8 mouse cellular contexts compared by ENCODE assay signal in the genomic region with DNA sequence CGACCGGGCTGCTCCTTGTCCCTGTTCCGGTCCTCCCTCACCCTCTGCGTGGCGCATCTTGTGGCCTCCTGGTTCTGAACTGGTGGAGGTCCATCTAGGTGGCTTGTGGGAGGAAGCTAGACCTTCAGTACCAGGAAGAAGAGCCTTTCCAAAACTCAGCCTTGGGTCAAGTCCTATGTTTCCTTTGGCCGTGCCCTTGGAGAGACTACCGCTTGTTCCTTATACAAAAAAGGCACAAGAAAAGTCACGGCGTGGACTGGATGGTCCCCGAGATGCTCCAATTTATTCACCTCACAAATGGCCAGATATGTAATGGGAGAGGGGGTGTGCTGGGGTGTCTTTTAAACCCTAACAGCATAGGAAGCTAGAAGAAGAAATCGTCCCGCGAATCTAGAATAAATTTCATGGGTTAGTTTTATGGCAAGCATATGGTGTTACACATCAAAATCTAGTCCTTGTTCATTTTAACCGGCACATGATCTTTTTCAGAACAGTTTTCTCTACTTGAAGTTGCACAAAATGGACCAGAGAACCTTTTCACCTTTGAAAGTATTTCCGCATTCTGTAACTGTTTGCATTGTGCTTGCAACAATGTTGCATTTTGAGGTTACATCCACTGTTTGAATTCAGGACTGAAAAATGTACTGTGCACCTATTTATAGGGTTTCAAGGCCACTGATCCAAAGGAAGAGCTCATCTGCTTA. TPM values are rescaled to one million over a fixed set of nuclear protein-coding genes. Genes with fewer than 3 reads are reported as not detected.
DNase-seq lines count a peak whose midpoint lies in the region; ATAC-seq and TF ChIP-seq lines count a peak whose summit lies in the region.

A gene (minus strand): TSS at position 246 of the 704 bp plus-strand sequence.

- peak within 1 kb of the TSS; percentile 93 for H3K4me3 ChIP-seq in erythroblast, embryonic 14.5 days (replicated peaks)
- peak within 1 kb of the TSS; percentile 89 for H3K4me3 ChIP-seq in G1E (ENCODE audit: low read depth, low read length)
- H3K4me3 ChIP-seq in forebrain, embryonic 14.5 days (ENCODE audit: low read depth, low read length), result peak within 1 kb of the TSS; percentile 90
- peak within 1 kb of the TSS; percentile 95 for H3K4me3 ChIP-seq in hindbrain, embryonic 13.5 days
- peak within 1 kb of the TSS; percentile 92 for H3K4me3 ChIP-seq in liver, embryonic 16.5 days (ENCODE audit: low read depth, low read length)

- H3K4me1 ChIP-seq in erythroblast, embryonic 14.5 days (ENCODE audit: control insufficient read depth), result peaks cover 15% of the 10 kb centered on the region
- peaks cover 19% of the 10 kb centered on the region for H3K4me1 ChIP-seq in G1E (ENCODE audit: insufficient read depth, low read depth, low read length)
- H3K4me1 ChIP-seq in forebrain, embryonic 14.5 days (ENCODE audit: control insufficient read depth, insufficient read depth, low read length), result peaks cover 15% of the 10 kb centered on the region
- H3K4me1 ChIP-seq in hindbrain, embryonic 13.5 days (replicated peaks), result peaks cover 27% of the 10 kb centered on the region
- H3K4me1 ChIP-seq in liver, embryonic 16.5 days (ENCODE audit: control insufficient read depth, low read depth, low read length), result peaks cover 9% of the 10 kb centered on the region

- H3K27ac ChIP-seq in forebrain, embryonic 14.5 days (ENCODE audit: low read depth, low read length), result peak within 1 kb of the TSS; percentile 99
- H3K27ac ChIP-seq in hindbrain, embryonic 13.5 days, result peak within 1 kb of the TSS; percentile 100
- H3K27ac ChIP-seq in liver, embryonic 16.5 days (ENCODE audit: low read length), result peak within 1 kb of the TSS; percentile 95

- DNase-seq in G1E (ENCODE audit: low spot score), result no peak
- no peak for DNase-seq in forebrain, embryonic 14.5 days (ENCODE audit: low spot score)
- DNase-seq in right cerebral cortex, postnatal 36 days (ENCODE audit: low spot score in 2 of 2), result no peak
- no peak for DNase-seq in urinary bladder, postnatal 25 days (ENCODE audit: low spot score)

- H3K27me3 ChIP-seq in erythroblast, embryonic 14.5 days (ENCODE audit: control insufficient read depth), result no peaks in the 10 kb centered on the region
- no peaks in the 10 kb centered on the region for H3K27me3 ChIP-seq in G1E (ENCODE audit: insufficient read depth, low read length)
- H3K27me3 ChIP-seq in forebrain, embryonic 14.5 days (replicated peaks; ENCODE audit: control insufficient read depth, insufficient read depth, low read length), result no peaks in the 10 kb centered on the region
- H3K27me3 ChIP-seq in hindbrain, embryonic 13.5 days, result no peaks in the 10 kb centered on the region
- no peaks in the 10 kb centered on the region for H3K27me3 ChIP-seq in liver, embryonic 16.5 days (ENCODE audit: control insufficient read depth, insufficient read depth, low read depth, low read length)

- 7% methylated on average over 15 of the region's 15 CpGs for WGBS in forebrain, embryonic 14.5 days
- 8% methylated on average over 15 of the region's 15 CpGs for WGBS in hindbrain, embryonic 13.5 days
- 7% methylated on average over 15 of the region's 15 CpGs for WGBS in liver, embryonic 16.5 days (ENCODE audit: insufficient replicate concordance)

- peak within 1 kb of the TSS; percentile 98 for H3K9ac ChIP-seq in forebrain, embryonic 14.5 days (ENCODE audit: low read length)
- H3K9ac ChIP-seq in hindbrain, embryonic 13.5 days, result peak within 1 kb of the TSS; percentile 98
- peak within 1 kb of the TSS; percentile 92 for H3K9ac ChIP-seq in liver, embryonic 16.5 days (ENCODE audit: low read depth, low read length)

- peak within 1 kb of the TSS; percentile 81 for H3K4me2 ChIP-seq in forebrain, embryonic 14.5 days (ENCODE audit: low read length)
- H3K4me2 ChIP-seq in hindbrain, embryonic 13.5 days, result peak within 1 kb of the TSS; percentile 78
- peak within 1 kb of the TSS; percentile 73 for H3K4me2 ChIP-seq in liver, embryonic 16.5 days (ENCODE audit: low read depth, low read length)

- ATAC-seq in erythroblast, adult 5-6 weeks (replicated peaks; ENCODE audit: low FRiP score, poor library complexity, severe bottlenecking), result no peak; the same call in 1 of the 2 replicates
- ATAC-seq in G1E (ENCODE audit: extremely low read depth, insufficient number of reproducible peaks, low FRiP score, poor library complexity, severe bottlenecking), result peak; percentile 47
- no peak for ATAC-seq in forebrain, embryonic 14.5 days
- no peak for ATAC-seq in hindbrain, embryonic 13.5 days (ENCODE audit: low FRiP score)
- ATAC-seq in liver, embryonic 16.5 days (ENCODE audit: low read depth), result peak; percentile 6; the same call in 1 of the 2 replicates

- no peaks in the 10 kb centered on the region for H3K9me3 ChIP-seq in erythroblast, embryonic 14.5 days (ENCODE audit: control insufficient read depth, low read length)
- H3K9me3 ChIP-seq in G1E (replicated peaks), result no peaks in the 10 kb centered on the region
- H3K9me3 ChIP-seq in forebrain, embryonic 14.5 days (replicated peaks; ENCODE audit: control insufficient read depth, low read length), result no peaks in the 10 kb centered on the region
- no peaks in the 10 kb centered on the region for H3K9me3 ChIP-seq in hindbrain, embryonic 13.5 days
- no peaks in the 10 kb centered on the region for H3K9me3 ChIP-seq in liver, embryonic 16.5 days (replicated peaks; ENCODE audit: control insufficient read depth, low read length)

- TF ChIP-seq CTCF in G1E (IDR thresholded peaks at IDR 0.05; ENCODE audit: low read depth, low read length), result no peak

- H3K36me3 ChIP-seq in erythroblast, embryonic 14.5 days (ENCODE audit: control insufficient read depth), result peaks cover 4% of the 10 kb centered on the region
- H3K36me3 ChIP-seq in G1E (replicated peaks), result peaks cover 5% of the 10 kb centered on the region
- H3K36me3 ChIP-seq in forebrain, embryonic 14.5 days (ENCODE audit: control insufficient read depth, insufficient read depth, low read length), result no peaks in the 10 kb centered on the region
- H3K36me3 ChIP-seq in hindbrain, embryonic 13.5 days, result no peaks in the 10 kb centered on the region
- H3K36me3 ChIP-seq in liver, embryonic 16.5 days (ENCODE audit: control insufficient read depth, insufficient read depth), result no peaks in the 10 kb centered on the region

RNA-seq across cellular contexts. Expression of the gene that starts here (rescaled TPM):
- polyA plus RNA-seq in erythroblast, embryonic 14.5 days (2012), result 0.28 and 0.37 TPM in 2 replicates
- 8.8 and 11.5 TPM in 2 replicates for total RNA-seq in erythroblast, adult 5-6 weeks (2015; ENCODE audit: low replicate concordance)
- total RNA-seq in erythroblast, adult 5-6 weeks (2017; ENCODE audit: low replicate concordance), result 16.4 and 24.6 TPM in 2 replicates
- total RNA-seq in G1E (2014; fragmentation: Nextera tagmentation) (52.1 and 61.7 TPM in 2 replicates), G1E (2017) (55.2 and 63.8 TPM in 2 replicates)
- polyA plus RNA-seq in G1E (2012), result 6.8 and 7.0 TPM in 2 replicates
- 71.0 and 80.3 TPM in 2 replicates for polyA plus RNA-seq in forebrain, embryonic 14.5 days (2014; fragmentation: Nextera tagmentation; extraction: Ambion mirVana)
- polyA plus RNA-seq in hindbrain, embryonic 13.5 days (2015; fragmentation: Nextera tagmentation; extraction: Ambion mirVana), result 87.7 and 95.1 TPM in 2 replicates
- polyA plus RNA-seq in liver, embryonic 16.5 days (2015; fragmentation: Nextera tagmentation; extraction: Ambion mirVana), result 14.8 and 15.8 TPM in 2 replicates

Comparison
In these comparisons a context has a peak if more than half of its experiments do, and no peak if none do; other contexts are left out.
1. ATAC-seq: peak in G1E (single experiment) and liver, embryonic 16.5 days (single experiment); none in erythroblast, adult 5-6 weeks (single experiment), forebrain, embryonic 14.5 days (single experiment) and hindbrain, embryonic 13.5 days (single experiment).
2. Peak in every context shown above with its lines, with median percentiles within 50 percentile points of each other: H3K4me3 ChIP-seq, H3K27ac ChIP-seq, H3K4me2 ChIP-seq and H3K9ac ChIP-seq.